Mouse (Mus musculus): ENCODE results near the gene Pafah1b2.

DNA sequence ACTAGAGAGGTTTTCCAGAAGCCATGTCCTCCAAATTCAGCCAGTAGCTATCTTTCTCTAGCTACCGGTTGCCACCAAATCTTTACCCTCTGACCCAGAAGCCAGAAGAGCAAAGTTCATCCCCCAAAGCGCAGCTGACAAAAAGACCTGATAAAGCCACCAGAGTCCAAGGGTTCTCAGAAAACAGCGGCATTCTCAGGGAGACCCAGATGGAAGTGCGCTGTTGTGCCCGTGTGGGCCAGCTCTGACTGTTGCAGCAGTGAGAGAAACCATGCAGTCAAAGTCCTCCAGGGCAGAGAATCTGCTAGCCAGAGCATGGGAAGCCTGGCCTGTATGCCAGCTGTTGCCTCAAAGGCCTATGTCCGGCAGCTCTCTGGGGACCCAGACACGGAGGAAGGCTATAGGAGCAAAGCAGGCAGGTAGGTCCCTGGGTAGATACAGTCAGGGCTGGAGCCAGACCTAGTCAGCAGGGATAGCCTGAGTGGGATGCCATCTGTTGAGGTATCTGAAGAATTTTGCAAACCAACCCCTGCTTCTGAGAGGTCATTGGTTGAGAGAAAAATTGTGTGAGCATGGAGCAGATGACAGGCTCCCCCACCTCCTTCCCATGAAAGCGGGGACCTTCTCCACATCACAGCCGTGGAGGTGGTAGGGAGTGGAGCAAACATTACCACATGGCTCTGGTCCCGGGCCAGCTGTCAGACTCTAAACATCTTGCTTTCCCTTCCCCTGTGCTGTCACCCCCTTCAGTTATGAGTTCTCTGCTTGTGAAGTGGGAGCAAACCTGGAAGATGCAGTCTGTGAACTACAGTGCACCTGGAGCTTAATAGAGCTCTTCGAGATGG lies 79.7 kb downstream of the Pafah1b2 start:
- TF ChIP-seq POLR2A (IDR thresholded peaks at IDR 0.05; ENCODE audit: borderline replicate concordance, insufficient read depth, low read length) (no peak), CTCF (IDR thresholded peaks at IDR 0.05; ENCODE audit: borderline replicate concordance, insufficient read depth, low read depth, low read length) (no peak)
